ENCODE assay signal across 8 mouse cellular contexts in the genomic region with DNA sequence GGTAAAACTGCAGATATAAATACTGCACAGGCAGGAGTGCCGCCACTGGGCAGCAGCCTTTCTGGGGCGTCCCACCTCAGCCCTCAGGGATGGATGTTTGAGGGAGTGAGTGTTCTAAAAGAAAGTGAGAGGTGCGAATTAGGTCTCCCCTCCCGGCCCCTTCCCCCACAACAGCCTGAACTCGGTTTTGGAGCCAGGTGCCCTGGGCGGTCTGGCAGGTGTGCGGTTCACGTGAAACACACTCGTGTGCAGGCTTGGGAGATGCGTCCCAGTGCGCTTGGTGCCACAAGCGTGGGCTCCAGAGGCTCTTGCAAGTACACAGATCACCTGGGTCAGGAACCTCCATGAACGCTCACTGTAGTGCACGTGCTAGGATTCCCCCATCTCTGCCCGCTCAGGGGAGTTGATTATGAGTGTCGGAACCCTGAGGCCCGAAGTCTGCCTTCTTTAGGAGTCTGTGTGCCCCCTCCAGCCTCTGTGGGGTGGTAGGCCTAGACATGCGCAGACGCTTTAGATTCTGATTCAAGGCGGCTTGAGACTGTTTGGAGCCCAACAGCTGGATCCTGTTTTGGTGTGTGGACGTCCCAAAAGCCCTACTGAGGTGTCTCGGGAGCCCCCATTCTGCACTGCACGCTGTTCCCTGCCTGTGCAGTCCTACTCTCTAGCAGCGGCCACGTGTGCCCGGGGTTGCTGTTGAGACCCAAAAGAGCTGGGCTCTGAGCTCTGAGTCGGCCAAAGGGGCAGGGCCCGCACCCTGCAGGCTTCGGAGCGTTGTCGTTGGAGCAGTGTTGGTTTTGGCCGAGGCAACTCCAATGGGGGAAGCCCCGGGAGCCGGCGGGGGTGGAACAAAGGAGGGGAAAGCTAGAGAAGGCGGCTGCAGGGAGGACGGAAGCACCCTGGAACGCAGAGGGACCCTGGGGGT. TPM values are rescaled to one million over a fixed set of nuclear protein-coding genes. Genes with fewer than 3 reads are reported as not detected.
DNase-seq lines count a peak whose midpoint lies in the region; ATAC-seq and TF ChIP-seq lines count a peak whose summit lies in the region.

No protein-coding gene starts in this region.

- no peak overlapping the region for H3K4me3 ChIP-seq in liver, adult 2 months (ENCODE audit: insufficient read depth, low read depth, low read length)
- peak overlapping the region; percentile 38; the same call in 1 of the 2 replicates for H3K4me3 ChIP-seq in cortical plate, adult 2 months (ENCODE audit: insufficient read depth, low read length)
- H3K4me3 ChIP-seq in heart, embryonic 13.5 days = peak overlapping the region; percentile 12
- 0 out of 2 replicates have a peak overlapping the region, but pooled peaks have one; percentile 7 for H3K4me3 ChIP-seq in kidney, postnatal 0 days (replicated peaks; ENCODE audit: low read depth, low read length)
- H3K4me3 ChIP-seq in midbrain, embryonic 13.5 days (replicated peaks) = no peak overlapping the region

- DNase-seq in liver, adult 2 months (ENCODE audit: extremely low read depth, low read depth, low spot score) = peak; percentile 73
- DNase-seq in liver = no peak
- DNase-seq in kidney, postnatal 0 days (ENCODE audit: low spot score) = peak; percentile 81
- DNase-seq in thymus, postnatal 4 days = no peak

- H3K79me2 ChIP-seq in liver, adult 2 months (ENCODE audit: control insufficient read depth, insufficient read depth, low read length) = peaks cover 73% of the 10 kb centered on the region

- WGBS in liver, adult 2 months = 30% methylated on average over 38 of the region's 38 CpGs
- WGBS in heart, embryonic 13.5 days = 7% methylated on average over 38 of the region's 38 CpGs
- WGBS in kidney, postnatal 0 days = 10% methylated on average over 38 of the region's 38 CpGs
- WGBS in midbrain, embryonic 13.5 days = 3% methylated on average over 38 of the region's 38 CpGs

- TF ChIP-seq CTCF in liver, adult 2 months (IDR thresholded peaks at IDR 0.05; ENCODE audit: low read depth, low read length) = no peak
- TF ChIP-seq CTCF in cortical plate, adult 2 months (IDR thresholded peaks at IDR 0.05; ENCODE audit: extremely low read depth, insufficient read depth, low read length) = no peak
- TF ChIP-seq CTCF in kidney, postnatal 0 days (IDR thresholded peaks at IDR 0.05; ENCODE audit: low read depth) = no peak

- ATAC-seq in heart, embryonic 13.5 days (ENCODE audit: extremely low read depth, insufficient number of reproducible peaks, low FRiP score, low TSS enrichment) = no peak
- ATAC-seq in kidney, postnatal 0 days (replicated peaks; ENCODE audit: low FRiP score, low read depth) = peak; percentile 37; the same call in 1 of the 2 replicates
- ATAC-seq in midbrain, embryonic 13.5 days = no peak; the same call in 1 of the 2 replicates
- no peak for ATAC-seq in megakaryocyte-erythroid progenitor cell, adult 5-6 weeks (replicated peaks; ENCODE audit: low FRiP score, low TSS enrichment, poor library complexity, severe bottlenecking)

- peaks cover 52% of the 10 kb centered on the region for H3K4me1 ChIP-seq in liver, adult 2 months (ENCODE audit: control insufficient read depth, insufficient read depth, low read length)
- peaks cover 26% of the 10 kb centered on the region for H3K4me1 ChIP-seq in cortical plate, adult 2 months (ENCODE audit: control insufficient read depth, insufficient read depth, low read length)
- peaks cover 81% of the 10 kb centered on the region for H3K4me1 ChIP-seq in heart, embryonic 13.5 days
- H3K4me1 ChIP-seq in kidney, postnatal 0 days (replicated peaks; ENCODE audit: insufficient read depth, low read length) = peaks cover 27% of the 10 kb centered on the region
- H3K4me1 ChIP-seq in midbrain, embryonic 13.5 days (replicated peaks) = peaks cover 40% of the 10 kb centered on the region

- H3K9me3 ChIP-seq in heart, embryonic 13.5 days = no peaks in the 10 kb centered on the region
- H3K9me3 ChIP-seq in kidney, postnatal 0 days (replicated peaks; ENCODE audit: low read length) = no peaks in the 10 kb centered on the region
- H3K9me3 ChIP-seq in midbrain, embryonic 13.5 days = no peaks in the 10 kb centered on the region

- peak overlapping the region; percentile 59 for H3K4me2 ChIP-seq in heart, embryonic 13.5 days
- H3K4me2 ChIP-seq in kidney, postnatal 0 days (ENCODE audit: low read length) = peak overlapping the region; percentile 38
- 0 out of 2 replicates have a peak overlapping the region, but pooled peaks have one; percentile 13 for H3K4me2 ChIP-seq in midbrain, embryonic 13.5 days (replicated peaks)

- H3K27ac ChIP-seq in liver, adult 2 months (replicated peaks; ENCODE audit: insufficient read depth, low read depth, low read length) = peak overlapping the region; percentile 93
- peak overlapping the region; percentile 97 for H3K27ac ChIP-seq in cortical plate, adult 2 months (ENCODE audit: insufficient read depth, low read length)
- no peak overlapping the region for H3K27ac ChIP-seq in heart, embryonic 13.5 days (replicated peaks)
- peak overlapping the region; percentile 27; the same call in 1 of the 2 replicates for H3K27ac ChIP-seq in kidney, postnatal 0 days
- H3K27ac ChIP-seq in midbrain, embryonic 13.5 days = no peak overlapping the region

- H3K27me3 ChIP-seq in liver, adult 2 months (ENCODE audit: control insufficient read depth, insufficient read depth, low read length) = no peaks in the 10 kb centered on the region
- peaks cover 100% of the 10 kb centered on the region for H3K27me3 ChIP-seq in heart, embryonic 13.5 days (replicated peaks)
- peaks cover 67% of the 10 kb centered on the region for H3K27me3 ChIP-seq in kidney, postnatal 0 days (ENCODE audit: insufficient read depth, low read length)
- H3K27me3 ChIP-seq in midbrain, embryonic 13.5 days = peaks cover 100% of the 10 kb centered on the region

- H3K9ac ChIP-seq in liver, adult 2 months (ENCODE audit: low read depth, low read length) = peak overlapping the region; percentile 27
- peak overlapping the region; percentile 56; the same call in 1 of the 2 replicates for H3K9ac ChIP-seq in heart, embryonic 13.5 days
- H3K9ac ChIP-seq in kidney, postnatal 0 days (ENCODE audit: low read depth, low read length) = no peak overlapping the region
- H3K9ac ChIP-seq in midbrain, embryonic 13.5 days (replicated peaks) = no peak overlapping the region

- no peaks in the 10 kb centered on the region for H3K36me3 ChIP-seq in liver, adult 2 months (ENCODE audit: control insufficient read depth, insufficient read depth, low read length)
- H3K36me3 ChIP-seq in heart, embryonic 13.5 days = no peaks in the 10 kb centered on the region
- no peaks in the 10 kb centered on the region for H3K36me3 ChIP-seq in kidney, postnatal 0 days (ENCODE audit: insufficient read depth, low read length)
- no peaks in the 10 kb centered on the region for H3K36me3 ChIP-seq in midbrain, embryonic 13.5 days

- TF ChIP-seq POLR2A in liver, adult 2 months (IDR thresholded peaks at IDR 0.05; ENCODE audit: extremely low read depth, insufficient read depth, low read length) = no peak
- no peak for TF ChIP-seq POLR2A in cortical plate, adult 2 months (IDR thresholded peaks at IDR 0.05; ENCODE audit: extremely low read depth, insufficient read depth, low read length)

RNA-seq across cellular contexts. Expression of a gene that starts 14.1 kb away (rescaled TPM):
- total RNA-seq in liver, adult 2 months (2014; rRNA removed) = 20.7 and 27.5 TPM in 2 replicates
- 32.9 and 34.4 TPM in 2 replicates for polyA plus RNA-seq in liver, adult 2 months (2012; rRNA removed)
- 82.8 and 89.1 TPM in 2 replicates for polyA plus RNA-seq in cortical plate, adult 2 months (2012; rRNA removed)
- 10.0 and 11.7 TPM in 2 replicates for polyA plus RNA-seq in heart, embryonic 13.5 days (2015; fragmentation: Nextera tagmentation; extraction: Ambion mirVana)
- polyA plus RNA-seq in kidney, postnatal 0 days (2015; fragmentation: Nextera tagmentation; extraction: Ambion mirVana) = 21.1 and 22.3 TPM in 2 replicates
- polyA plus RNA-seq in midbrain, embryonic 13.5 days (2015; fragmentation: Nextera tagmentation; extraction: Ambion mirVana) = 22.4 and 28.4 TPM in 2 replicates
- 73.4 and 79.7 TPM in 2 replicates for total RNA-seq in megakaryocyte-erythroid progenitor cell, adult 5-6 weeks (2014; fragmentation: Nextera tagmentation)
- 13.3 and 26.0 TPM in 2 replicates for total RNA-seq in megakaryocyte-erythroid progenitor cell, adult 5-6 weeks (2017)

RNA-seq across cellular contexts. Expression of a gene that starts 36.6 kb away (rescaled TPM):
- total RNA-seq in liver, adult 2 months (2014; rRNA removed) = 0.94 and 1.8 TPM in 2 replicates
- polyA plus RNA-seq in liver, adult 2 months (2012; rRNA removed) = 2.0 and 2.6 TPM in 2 replicates
- polyA plus RNA-seq in cortical plate, adult 2 months (2012; rRNA removed) = 14.9 and 16.0 TPM in 2 replicates
- polyA plus RNA-seq in heart, embryonic 13.5 days (2015; fragmentation: Nextera tagmentation; extraction: Ambion mirVana) = 6.3 and 6.6 TPM in 2 replicates
- polyA plus RNA-seq in kidney, postnatal 0 days (2015; fragmentation: Nextera tagmentation; extraction: Ambion mirVana) = 7.0 and 7.4 TPM in 2 replicates
- 8.8 and 8.9 TPM in 2 replicates for polyA plus RNA-seq in midbrain, embryonic 13.5 days (2015; fragmentation: Nextera tagmentation; extraction: Ambion mirVana)
- total RNA-seq in megakaryocyte-erythroid progenitor cell, adult 5-6 weeks (2014; fragmentation: Nextera tagmentation) = 4.7 TPM in 2 replicates
- total RNA-seq in megakaryocyte-erythroid progenitor cell, adult 5-6 weeks (2017) = 3.5 and 3.7 TPM in 2 replicates

RNA-seq across cellular contexts. Expression of a gene that starts 45.3 kb away (rescaled TPM):
- 26.7 and 28.1 TPM in 2 replicates for total RNA-seq in liver, adult 2 months (2014; rRNA removed)
- 29.8 and 34.2 TPM in 2 replicates for polyA plus RNA-seq in liver, adult 2 months (2012; rRNA removed)
- polyA plus RNA-seq in cortical plate, adult 2 months (2012; rRNA removed) = 26.0 and 31.2 TPM in 2 replicates
- 50.2 and 52.3 TPM in 2 replicates for polyA plus RNA-seq in heart, embryonic 13.5 days (2015; fragmentation: Nextera tagmentation; extraction: Ambion mirVana)
- polyA plus RNA-seq in kidney, postnatal 0 days (2015; fragmentation: Nextera tagmentation; extraction: Ambion mirVana) = 51.0 and 54.3 TPM in 2 replicates
- polyA plus RNA-seq in midbrain, embryonic 13.5 days (2015; fragmentation: Nextera tagmentation; extraction: Ambion mirVana) = 34.5 and 36.3 TPM in 2 replicates
- total RNA-seq in megakaryocyte-erythroid progenitor cell, adult 5-6 weeks (2014; fragmentation: Nextera tagmentation) = 28.3 and 31.1 TPM in 2 replicates
- total RNA-seq in megakaryocyte-erythroid progenitor cell, adult 5-6 weeks (2017) = 53.1 and 61.8 TPM in 2 replicates

RNA-seq across cellular contexts. Expression of a gene that starts 54.4 kb away (rescaled TPM):
- 28.2 and 40.7 TPM in 2 replicates for total RNA-seq in liver, adult 2 months (2014; rRNA removed)
- polyA plus RNA-seq in liver, adult 2 months (2012; rRNA removed) = 52.0 and 68.4 TPM in 2 replicates
- polyA plus RNA-seq in cortical plate, adult 2 months (2012; rRNA removed) = 84.7 and 85.9 TPM in 2 replicates
- polyA plus RNA-seq in heart, embryonic 13.5 days (2015; fragmentation: Nextera tagmentation; extraction: Ambion mirVana) = 108 and 123 TPM in 2 replicates
- 97.1 and 98.9 TPM in 2 replicates for polyA plus RNA-seq in kidney, postnatal 0 days (2015; fragmentation: Nextera tagmentation; extraction: Ambion mirVana)
- polyA plus RNA-seq in midbrain, embryonic 13.5 days (2015; fragmentation: Nextera tagmentation; extraction: Ambion mirVana) = 84.8 and 88.8 TPM in 2 replicates
- 94.8 and 151 TPM in 2 replicates for total RNA-seq in megakaryocyte-erythroid progenitor cell, adult 5-6 weeks (2014; fragmentation: Nextera tagmentation)
- 38.4 and 43.7 TPM in 2 replicates for total RNA-seq in megakaryocyte-erythroid progenitor cell, adult 5-6 weeks (2017)

Comparison
In these comparisons a context has a peak if more than half of its experiments do, and no peak if none do; other contexts are left out.
1. DNase-seq: peak in liver, adult 2 months (single experiment) and kidney, postnatal 0 days (single experiment); none in liver (single experiment) and thymus, postnatal 4 days (single experiment).
2. H3K27ac ChIP-seq: peak in liver, adult 2 months (single experiment), cortical plate, adult 2 months (single experiment) and kidney, postnatal 0 days (single experiment); none in heart, embryonic 13.5 days (single experiment) and midbrain, embryonic 13.5 days (single experiment).
3. H3K4me3 ChIP-seq: peak in cortical plate, adult 2 months (single experiment), heart, embryonic 13.5 days (single experiment) and kidney, postnatal 0 days (single experiment); none in liver, adult 2 months (single experiment) and midbrain, embryonic 13.5 days (single experiment).
4. H3K9ac ChIP-seq: peak in liver, adult 2 months (single experiment) and heart, embryonic 13.5 days (single experiment); none in kidney, postnatal 0 days (single experiment) and midbrain, embryonic 13.5 days (single experiment).
5. Peak in every context shown above with its lines, with median percentiles within 50 percentile points of each other: H3K4me2 ChIP-seq.